Mouse (Mus musculus) embryonic fibroblast, embryonic 13.5 days (primary cell): Measurements from ENCODE around the gene Ttc39b. TPM values are rescaled to one million over a fixed set of nuclear protein-coding genes. Genes with fewer than 3 reads are reported as not detected.

Experiments used
- H3K27ac ChIP-seq: 2 replicates; pipeline ENCODE4 v1.5.1; 2012; ENCODE audit warnings: low read length, control low read depth, inconsistent platforms; ENCODE audit not compliant: insufficient read depth
- H3K4me1 ChIP-seq: 2 replicates; pipeline ENCODE4 v1.6.1; 2011; ENCODE audit warnings: low read length; ENCODE audit not compliant: control insufficient read depth, insufficient read depth
- H3K4me3 ChIP-seq: 2 replicates; pipeline ENCODE4 v1.5.1; 2011; ENCODE audit warnings: mild to moderate bottlenecking, control low read depth, low read length; ENCODE audit not compliant: insufficient read depth
- CTCF ChIP-seq: IDR thresholded peaks from 2 replicates; pipeline ENCODE4 v1.5.1; 2011; ENCODE audit warnings: mild to moderate bottlenecking, control low read depth, low read length, moderate library complexity, borderline replicate concordance; ENCODE audit not compliant: insufficient read depth
- POLR2A ChIP-seq: IDR thresholded peaks from 2 replicates; pipeline ENCODE4 v1.6.1; 2011; ENCODE audit warnings: low read depth, mild to moderate bottlenecking, control low read depth, low read length, moderate library complexity
- polyA plus RNA-seq: library from polyadenylated mRNA; stranded (reverse); fragments of >200 nt; gene quantifications from 2 replicates; pipeline ENCODE4 v1.2.4, GENCODE M21; 2011; ENCODE audit warnings: low read depth; ENCODE audit not compliant: missing spikeins, insufficient read length

Gene Ttc39b
- polyA plus RNA-seq, 1 experiment = 34.6 TPM

- Histone ChIP-seq H3K4me1 (peaks cover 12% of the 10 kb centered on the region), H3K4me3 (no peak overlapping the region), H3K27ac (no peak overlapping the region)
- TF ChIP-seq POLR2A = no peak
- no peak for TF ChIP-seq CTCF
These were observed 89.3 kb downstream of the Ttc39b start for GRCm38 (mm10) chr4:83234739-83235138.

DNA sequence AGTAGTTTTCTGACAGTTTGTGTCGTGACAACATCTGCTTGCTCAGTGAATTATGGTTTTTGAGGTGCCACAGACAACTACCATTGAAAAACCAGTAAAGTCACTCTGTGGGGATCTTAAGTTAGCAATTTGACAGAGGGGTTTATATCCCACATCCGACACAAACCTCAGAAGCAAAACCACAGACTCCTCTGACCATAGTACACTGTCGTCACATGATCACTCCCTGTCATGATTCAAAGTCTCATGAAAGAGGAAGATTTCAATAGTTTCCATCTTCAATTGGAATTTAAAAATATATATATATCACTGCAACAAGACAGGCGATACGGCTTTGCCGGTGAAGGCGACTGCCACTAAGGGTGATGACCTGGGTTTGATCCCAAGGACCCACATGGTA lies 89.9 kb downstream of the Ttc39b start:
- H3K4me1 ChIP-seq = peaks cover 12% of the 10 kb centered on the region
- TF ChIP-seq CTCF = no peak
- TF ChIP-seq POLR2A = no peak
- H3K4me3 ChIP-seq = no peak overlapping the region
- H3K27ac ChIP-seq = no peak overlapping the region

DNA sequence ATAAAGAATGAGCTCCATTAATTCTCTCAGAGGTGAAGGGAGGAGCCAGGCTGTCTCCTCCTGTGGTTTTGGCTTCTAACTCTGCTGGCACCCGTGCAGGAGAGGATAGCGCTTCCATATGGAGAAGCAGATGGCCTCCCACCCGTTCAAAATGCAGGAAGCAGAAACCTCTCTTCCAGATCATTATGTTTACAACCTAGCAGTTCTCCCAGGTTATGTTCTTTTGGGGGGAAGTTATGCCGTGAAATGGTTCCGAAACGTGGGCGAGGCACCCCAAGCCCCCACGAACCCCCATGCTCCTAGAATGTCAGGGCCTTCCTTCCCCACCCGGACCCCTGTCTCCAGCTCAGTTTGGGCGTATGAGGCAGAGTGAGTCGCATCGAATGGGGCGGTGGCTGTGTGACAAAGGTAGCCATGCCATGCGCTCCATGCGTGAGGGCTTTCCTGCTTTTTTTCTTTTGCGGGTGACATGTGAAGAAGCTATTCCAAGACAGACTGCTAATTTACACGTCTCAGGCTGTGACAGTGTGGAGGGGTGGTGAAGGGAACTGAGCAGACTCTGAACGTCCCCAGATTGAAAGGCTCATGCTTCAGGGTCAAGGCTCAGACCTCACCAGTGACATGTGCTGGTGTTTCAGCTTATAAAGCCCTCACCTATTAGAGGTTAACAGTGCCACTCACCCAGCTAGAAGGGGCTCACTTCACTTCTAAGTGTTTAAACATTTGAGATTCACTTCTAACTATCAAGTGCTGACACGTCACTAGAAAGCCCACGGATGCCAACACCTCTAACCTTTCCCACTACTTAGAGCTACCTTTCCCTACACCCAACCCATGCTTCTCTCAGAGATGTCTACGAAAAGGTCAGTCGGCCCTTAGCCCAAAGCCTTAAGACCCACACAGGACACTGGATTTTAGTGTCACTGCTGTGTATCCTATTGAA lies 90.6 kb downstream of the Ttc39b start:
- H3K4me1 ChIP-seq = peaks cover 12% of the 10 kb centered on the region
- no peak overlapping the region for H3K4me3 ChIP-seq
- no peak overlapping the region for H3K27ac ChIP-seq
- TF ChIP-seq CTCF (no peak), POLR2A (no peak)

DNA sequence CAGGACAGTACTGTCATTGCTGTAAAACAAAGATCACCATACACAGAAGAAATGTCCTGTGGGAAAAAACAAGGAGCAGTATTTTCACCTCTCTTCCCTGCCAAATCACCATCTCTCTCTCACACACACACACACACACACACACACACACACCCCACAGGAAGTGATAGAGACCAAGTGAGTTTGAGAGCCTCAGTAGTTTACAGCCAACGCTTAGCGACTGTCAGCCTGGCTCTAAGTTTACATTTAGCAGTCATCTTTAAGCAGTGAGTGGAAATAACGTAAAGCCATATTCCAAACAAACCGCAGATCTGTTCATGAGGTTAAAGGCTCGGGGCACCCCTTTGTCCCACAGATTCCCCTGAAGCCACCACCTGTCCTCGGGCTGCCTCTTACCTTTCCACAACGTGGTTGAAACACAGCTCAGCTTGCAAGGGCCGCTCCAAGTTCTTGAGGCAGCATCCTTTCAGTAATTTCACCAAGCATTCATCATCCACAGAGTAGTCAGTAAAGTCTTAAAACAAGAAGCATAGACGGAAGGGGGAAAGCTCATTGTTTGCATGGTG lies 91.7 kb downstream of the Ttc39b start:
- Histone ChIP-seq H3K4me1 (peaks cover 14% of the 10 kb centered on the region), H3K27ac (no peak overlapping the region), H3K4me3 (no peak overlapping the region)
- no peak for TF ChIP-seq POLR2A
- TF ChIP-seq CTCF = no peak

GRCm38 (mm10) chr4:83228664-83229283 lies 95.3 kb downstream of the Ttc39b start:
- H3K27ac ChIP-seq = no peak overlapping the region
- peaks cover 14% of the 10 kb centered on the region for H3K4me1 ChIP-seq
- TF ChIP-seq CTCF (no peak), POLR2A (no peak)
- no peak overlapping the region for H3K4me3 ChIP-seq

DNA sequence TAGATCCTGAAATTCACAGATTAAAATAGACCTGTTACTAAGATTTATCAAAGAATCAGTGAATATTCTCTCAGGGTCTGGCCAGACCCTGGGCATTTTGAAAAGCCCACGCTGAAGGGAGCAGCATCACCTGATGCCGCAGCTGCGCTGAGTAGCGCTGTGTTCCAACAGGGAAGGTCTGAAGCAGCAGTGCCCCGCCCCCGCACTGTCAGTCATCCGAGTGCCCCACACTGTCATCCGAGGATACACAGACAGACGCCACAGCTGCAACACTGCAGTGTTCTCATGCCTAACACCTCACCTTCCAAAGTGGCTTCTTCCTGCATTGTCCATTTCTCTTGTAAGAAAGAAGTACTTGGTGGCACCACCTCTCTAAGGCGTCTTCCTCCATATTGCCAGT lies 96.0 kb downstream of the Ttc39b start:
- TF ChIP-seq CTCF = no peak
- TF ChIP-seq POLR2A = no peak
- H3K27ac ChIP-seq = no peak overlapping the region
- H3K4me3 ChIP-seq = no peak overlapping the region
- peaks cover 7% of the 10 kb centered on the region; the same call in 1 of the 2 replicates for H3K4me1 ChIP-seq

DNA sequence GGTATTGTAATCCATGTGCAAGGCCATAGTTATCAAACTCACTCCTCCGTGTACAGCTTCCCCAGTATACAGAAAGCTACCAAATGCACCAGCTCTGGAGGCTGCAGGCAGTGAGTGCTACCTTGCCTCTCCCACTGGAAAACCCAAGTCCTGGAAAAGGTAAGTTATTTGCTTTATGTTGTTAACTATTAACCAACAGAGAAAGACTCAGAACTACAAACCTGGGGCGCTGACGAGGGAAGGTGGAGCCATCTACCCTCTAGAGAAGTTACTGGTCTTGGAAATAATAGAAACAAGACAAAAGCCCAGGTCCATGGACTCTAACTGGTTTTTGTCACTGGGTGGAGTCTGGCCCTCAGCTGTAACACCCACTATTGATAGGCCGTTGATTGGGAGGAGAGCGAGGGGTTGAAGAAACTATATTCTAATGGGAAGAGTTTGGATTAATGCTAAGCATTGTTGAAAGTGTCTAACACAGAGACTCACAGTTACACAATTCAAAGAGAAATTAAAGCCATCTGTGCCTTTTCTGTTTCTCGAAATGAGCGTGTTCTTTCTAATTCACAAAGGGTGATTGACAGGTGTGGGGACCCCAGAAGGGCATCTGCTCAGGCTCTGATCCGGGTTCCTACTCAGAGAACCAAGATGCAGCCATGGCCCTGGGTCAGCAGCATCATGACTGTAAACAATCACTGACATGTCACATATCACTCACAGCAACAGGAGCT lies 98.3 kb downstream of the Ttc39b start:
- Histone ChIP-seq H3K4me3 (no peak overlapping the region), H3K4me1 (peaks cover 2% of the 10 kb centered on the region; the same call in 1 of the 2 replicates), H3K27ac (no peak overlapping the region)
- TF ChIP-seq CTCF (no peak), POLR2A (no peak)

DNA sequence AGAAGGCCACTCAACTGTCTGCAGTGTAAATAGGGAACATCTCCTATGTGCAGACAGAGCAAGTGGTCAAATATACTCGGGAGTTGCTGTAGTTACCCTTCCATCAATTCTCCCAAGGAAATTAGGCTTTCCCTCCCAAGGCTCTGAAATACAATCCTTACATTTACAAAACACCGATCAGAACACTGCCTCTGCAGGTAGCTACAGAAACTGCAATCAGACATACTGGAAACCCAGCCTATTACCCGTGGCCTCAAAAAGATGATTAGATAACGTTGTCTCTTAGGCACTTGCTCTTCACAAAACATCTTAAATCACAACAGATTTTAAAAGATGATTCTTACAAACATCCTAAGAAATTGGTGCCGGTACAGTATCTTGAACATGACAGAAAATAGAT lies 99.8 kb downstream of the Ttc39b start:
- TF ChIP-seq CTCF (no peak), POLR2A (no peak)
- no peak overlapping the region for H3K4me3 ChIP-seq

DNA sequence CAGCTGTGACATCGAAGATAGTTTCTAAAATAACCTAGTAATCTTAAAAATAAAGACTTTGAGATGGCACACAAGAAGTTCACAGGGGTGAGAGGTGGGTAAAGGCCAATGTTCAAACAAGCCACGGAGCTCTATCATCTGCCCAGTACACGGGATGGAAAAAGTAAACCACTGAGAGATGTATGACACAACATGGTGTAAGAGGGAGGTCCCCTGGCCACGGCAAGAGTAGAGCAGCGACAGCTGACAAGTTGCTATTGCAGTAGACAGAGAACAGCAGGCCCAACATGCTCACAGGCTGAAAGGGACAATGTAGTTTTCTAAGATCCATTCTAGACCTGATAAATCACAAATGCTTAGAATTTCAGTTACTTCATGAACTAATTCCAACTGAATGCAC lies 100.9 kb downstream of the Ttc39b start:
- H3K4me3 ChIP-seq = no peak overlapping the region
- TF ChIP-seq POLR2A = no peak
- no peak for TF ChIP-seq CTCF
- H3K4me1 ChIP-seq = peaks cover 2% of the 10 kb centered on the region; the same call in 1 of the 2 replicates
- H3K27ac ChIP-seq = no peak overlapping the region

More for the DNA sequence above, 99.8 kb downstream of the Ttc39b start:
- H3K4me1 ChIP-seq = peaks cover 2% of the 10 kb centered on the region; the same call in 1 of the 2 replicates
- H3K27ac ChIP-seq = no peak overlapping the region
